Mouse (Mus musculus): ENCODE results near the gene Sec14l1. TPM values are rescaled to one million over a fixed set of nuclear protein-coding genes. Genes with fewer than 3 reads are reported as not detected.

Sec14l1 gene
- total RNA-seq, 4 experiments from 2014 or later: 221 to 238 (median 233) TPM

DNA sequence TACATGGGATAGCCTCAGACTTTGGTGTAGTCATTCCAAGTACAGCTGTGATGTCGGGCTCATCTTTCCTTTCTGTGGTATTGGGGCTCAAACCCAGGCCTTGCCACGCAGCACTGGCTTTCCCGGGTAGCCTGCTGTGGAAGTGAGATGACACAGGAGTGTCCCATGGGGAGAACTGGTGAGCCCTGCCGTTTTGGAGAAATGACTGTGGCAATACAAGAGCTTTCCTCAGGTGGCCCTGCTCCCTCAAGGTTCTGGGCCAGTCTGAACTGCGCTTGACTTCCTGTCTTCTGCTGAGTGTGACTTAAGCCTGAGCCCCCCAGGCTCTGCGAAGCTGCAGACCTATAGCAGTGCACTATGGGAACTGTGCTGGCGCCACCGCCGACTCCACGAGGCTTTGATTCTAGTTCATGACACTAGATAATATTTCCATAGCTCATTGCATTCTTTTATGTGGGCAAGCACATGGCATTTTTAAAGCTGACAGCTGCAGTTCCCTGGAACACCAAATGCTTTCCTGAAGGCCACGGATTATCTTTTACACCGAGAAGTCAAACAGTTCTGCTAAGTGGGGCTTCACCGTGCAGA, 12.4 kb downstream of the Sec14l1 start:
- DNase-seq (ENCODE audit: low spot score in 2 of 2): peak in 1 of 2 experiments; percentile 68

DNA sequence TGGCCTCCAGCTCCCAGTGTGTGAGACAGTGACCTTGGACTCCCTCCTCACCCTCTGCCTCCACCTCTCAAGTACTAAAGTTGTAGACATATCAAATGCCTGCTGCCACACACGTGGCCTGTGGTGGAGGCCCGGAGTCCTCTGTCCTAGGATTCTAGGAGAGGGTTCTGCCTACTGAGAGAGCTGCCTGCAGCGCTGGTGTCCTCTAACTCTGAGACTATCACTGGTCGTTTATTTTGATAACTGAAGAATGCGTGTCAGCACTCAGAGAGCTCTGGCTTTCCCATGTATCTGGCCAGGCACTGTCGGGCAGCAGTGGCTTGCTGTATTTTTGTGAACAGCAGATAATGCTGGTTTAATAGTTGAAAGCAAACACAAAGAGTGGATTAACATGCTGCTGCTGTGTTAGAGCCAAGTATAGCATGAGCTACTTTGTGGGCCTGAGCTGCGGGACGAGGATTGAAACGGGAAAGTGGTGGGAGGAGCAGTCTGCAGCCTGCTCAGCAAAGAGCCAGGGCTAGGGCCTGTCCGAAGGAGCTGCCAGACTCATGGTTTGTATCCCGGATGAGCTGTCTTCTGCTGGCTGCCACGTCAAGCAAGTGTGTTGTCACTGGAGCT, 13.1 kb downstream of the Sec14l1 start:
- no peak for DNase-seq (ENCODE audit: low spot score in 2 of 2)

DNA sequence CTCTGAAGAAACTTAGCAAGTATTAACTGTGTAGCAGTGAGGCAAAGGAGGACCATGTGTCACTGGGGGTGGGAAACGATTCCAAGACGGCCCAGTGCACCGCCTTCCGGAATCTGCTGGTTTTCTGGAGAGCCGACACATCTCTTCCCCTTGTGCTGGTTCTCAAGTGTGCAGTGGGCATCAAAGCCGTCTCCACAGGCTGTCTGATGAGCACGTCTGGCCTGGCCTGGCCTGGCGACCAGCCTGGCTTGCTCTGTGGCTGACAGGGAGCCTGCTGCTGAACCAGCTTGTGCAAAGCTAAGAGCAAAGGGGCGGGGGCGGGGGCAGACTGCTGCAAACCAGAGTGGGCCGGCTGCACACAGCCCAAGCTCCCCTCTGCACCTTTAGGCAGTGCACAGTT, 14.5 kb downstream of the Sec14l1 start:
- DNase-seq (ENCODE audit: low spot score in 2 of 2): no peak

DNA sequence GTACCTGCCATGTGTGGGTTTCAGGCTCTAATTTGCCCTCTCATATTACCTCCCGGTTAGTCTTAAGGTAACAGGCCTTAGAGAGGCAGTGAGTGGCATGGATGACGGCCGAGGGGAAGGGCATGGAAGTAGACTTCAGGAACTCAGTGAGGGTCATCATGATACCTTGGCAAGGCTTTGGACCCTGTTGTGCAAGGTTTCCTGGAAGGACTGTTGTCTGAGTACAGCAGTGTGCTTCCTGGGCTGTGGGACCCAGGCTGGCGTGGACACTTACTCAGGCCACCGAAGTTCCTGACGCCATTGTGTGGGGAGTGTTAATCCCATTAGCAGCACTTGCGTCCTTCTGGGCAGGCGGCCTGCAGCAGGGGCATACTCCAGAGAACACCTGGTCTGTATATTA, 15.1 kb downstream of the Sec14l1 start:
- DNase-seq (ENCODE audit: low spot score in 2 of 2): no peak

DNA sequence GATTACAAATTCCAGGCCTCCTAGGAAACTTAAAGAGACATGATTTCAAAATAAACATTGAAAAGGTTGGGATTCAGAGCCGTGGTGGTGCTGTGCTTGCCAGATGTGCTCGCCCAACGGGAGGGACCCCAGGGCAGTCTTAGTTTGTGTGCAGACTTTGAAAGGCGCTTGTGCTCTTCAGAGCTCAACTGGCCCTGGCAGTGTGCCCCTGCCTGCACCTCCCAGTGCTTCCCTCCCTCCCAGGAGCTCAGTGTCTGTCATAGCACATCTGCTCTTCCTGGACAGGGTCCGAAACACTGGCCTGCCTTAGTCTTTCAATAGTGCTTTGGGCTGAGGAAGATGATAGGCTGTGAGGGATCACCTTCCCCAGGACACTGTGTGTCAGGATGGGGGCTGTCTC, 15.9 kb downstream of the Sec14l1 start:
- no peak for DNase-seq (ENCODE audit: low spot score in 2 of 2)

DNA sequence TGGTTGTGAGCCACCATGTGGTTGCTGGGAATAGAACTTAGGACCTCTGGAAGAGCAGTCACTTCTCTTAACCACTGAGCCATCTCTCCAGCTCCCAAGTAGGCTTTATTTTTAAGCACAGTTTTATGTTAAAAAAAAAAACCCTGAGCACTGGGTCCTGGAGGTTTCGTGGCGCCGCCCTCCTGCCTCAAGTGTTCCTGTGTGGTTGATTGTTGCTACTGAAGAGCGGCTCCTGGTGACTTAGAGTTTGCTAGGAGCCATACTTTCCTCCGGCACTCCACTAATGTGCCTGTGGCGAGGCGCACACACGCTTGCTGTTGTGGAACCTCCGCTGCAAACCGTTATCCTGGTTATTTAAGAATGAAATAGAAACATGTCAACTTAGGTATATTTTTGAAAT, 16.5 kb downstream of the Sec14l1 start:
- DNase-seq (ENCODE audit: low spot score in 2 of 2): no peak

DNA sequence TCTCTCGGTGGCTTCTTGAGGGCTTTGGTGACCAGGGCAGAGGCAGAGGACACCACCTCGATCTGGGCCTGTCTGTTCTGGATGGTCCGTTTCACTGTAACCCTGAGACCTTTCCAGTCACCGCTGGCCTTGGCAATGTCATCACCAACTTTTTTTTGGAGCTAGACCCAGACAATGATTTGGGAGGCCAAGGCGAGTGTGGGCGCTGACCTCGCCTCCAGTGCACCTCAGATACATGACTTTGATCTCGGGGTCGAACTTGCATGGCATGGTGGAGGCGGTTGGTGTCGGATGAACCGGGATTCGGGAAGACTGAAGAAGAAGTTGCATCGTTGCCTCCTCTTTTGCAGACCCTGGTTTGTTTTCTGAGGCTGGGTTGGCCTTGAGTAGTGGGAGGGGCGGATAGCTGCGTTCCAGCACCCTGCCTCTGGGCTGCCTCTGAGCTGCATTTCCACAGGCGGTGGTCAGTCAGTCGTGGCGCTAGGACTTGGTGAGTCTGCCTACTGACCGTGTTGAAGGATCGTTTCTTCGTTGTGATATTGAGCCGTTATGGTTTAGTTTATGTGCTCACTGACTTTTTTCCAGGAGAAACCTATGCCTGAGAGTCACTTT, 19.9 kb downstream of the Sec14l1 start:
- no peak for DNase-seq (ENCODE audit: low spot score in 2 of 2)

DNA sequence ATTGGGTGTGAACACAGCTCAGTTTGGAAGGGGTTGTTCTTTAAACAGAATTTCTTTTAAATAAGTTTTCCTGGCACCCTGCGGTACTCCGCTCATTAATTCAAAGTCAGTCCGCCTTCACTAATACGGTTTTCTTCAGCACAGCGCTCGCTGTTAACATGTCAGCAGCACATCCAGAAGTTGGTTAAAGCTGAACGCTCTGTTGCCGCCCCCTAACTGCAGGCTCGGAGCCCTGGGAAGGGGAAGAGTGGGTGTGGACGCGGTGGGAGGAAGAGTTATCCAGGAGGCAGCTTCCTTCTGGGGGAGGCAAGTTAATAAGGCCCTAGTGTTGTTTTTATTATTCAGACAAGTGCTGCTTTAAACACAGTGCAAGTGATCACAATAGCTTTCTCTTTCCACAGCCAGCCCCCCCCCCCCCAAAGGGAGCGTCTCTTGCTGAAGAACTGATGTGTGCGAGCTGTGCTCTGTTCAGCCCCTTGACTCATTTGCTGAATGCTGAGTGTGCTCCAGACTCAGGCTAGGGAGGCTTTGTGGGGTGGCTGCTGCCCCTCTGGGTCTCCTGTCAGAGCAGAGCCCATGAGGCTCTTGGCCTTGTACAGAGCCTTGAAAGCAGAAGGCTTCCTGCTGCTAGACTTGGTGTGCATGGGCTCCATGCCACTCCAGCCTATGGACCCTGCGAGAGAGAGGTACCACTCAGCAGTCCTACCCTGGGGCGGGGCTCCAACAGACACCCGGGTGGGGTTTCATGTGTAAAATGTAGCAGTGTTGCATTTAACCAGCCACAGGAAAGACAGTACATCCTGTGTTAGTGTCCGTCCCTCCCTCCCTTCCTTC, 20.7 kb downstream of the Sec14l1 start:
- no peak for DNase-seq (ENCODE audit: low spot score in 2 of 2)

DNA sequence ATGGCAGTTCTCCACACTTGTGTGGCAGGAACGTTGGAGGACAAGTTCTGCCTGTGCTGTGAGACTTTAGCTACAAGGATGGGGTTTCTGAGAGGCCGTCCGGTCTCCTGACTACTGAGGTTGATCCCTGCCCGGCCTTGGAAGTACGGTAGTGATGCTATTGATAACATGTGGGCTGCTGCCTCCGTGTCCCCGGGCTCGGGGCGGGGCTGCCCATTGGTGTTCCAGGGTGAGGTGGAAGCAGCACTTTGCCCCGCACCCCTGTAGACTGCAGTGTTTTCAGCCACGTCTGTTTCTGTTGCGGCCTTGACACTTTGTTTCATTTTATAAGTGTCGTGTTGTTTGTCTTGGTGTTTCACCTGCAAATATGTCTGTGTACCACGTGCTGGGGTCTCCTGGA, 21.9 kb downstream of the Sec14l1 start:
- DNase-seq (ENCODE audit: low spot score in 2 of 2): no peak

DNA sequence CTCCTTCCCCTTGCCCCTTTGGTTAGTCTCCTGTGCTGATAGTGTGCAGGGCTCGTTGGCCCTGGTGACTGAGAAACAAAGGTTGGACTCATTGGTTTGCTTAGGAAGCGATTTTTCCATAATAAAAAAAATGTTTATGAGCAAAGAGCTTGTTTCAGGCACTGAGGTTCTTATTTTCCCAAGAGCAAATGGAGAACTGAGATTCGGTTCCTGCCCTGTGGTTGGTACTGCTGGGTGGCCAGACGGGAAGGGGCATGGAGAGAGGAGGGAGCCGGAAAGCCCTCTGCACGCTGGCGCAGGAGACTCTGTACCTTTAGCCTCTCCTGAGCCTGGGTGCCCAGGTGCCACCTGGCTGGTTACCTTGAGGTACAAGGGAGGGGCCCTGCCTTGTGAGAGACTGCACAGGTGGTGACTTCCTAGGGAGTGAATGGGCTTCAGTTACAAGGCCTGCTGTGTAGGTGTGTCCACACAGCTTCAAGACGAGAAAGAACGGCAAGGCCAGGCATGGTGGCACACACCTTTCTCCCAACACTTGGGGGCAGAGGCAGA, 23.3 kb downstream of the Sec14l1 start:
- DNase-seq (ENCODE audit: low spot score in 2 of 2): no peak

DNA sequence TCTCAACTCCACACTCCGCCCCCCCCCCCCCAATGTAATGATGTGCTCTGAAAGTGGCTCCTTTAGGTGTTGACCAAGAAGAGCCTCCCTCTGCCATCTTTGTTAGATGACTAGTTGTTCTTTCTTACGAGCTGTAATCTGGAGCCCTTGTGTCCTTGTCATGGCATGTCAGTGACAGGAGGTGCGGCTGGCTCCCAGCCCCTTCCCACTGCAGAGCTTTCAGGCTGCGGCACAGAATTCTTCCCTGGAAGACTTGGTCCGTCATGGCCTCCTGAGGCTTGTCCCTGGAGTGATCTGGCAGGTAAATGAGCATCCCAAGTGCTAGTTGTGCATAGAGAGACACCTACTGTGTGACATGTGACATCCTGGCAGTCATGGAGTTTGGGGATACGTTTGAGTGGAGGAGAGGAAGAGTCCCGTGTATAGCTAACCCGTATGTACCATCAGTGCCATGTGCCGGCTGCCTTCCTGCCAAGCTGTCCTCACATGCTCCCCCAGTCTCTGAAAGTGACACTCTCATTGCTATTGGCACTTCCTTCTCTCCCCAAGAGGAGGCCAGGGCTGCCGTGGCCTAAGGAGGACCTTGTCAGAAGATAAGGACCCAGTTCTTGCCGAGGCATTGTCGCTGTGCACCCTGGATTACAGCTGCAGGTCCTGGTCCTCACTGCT, 24.0 kb downstream of the Sec14l1 start:
- DNase-seq (ENCODE audit: low spot score in 2 of 2): no peak

DNA sequence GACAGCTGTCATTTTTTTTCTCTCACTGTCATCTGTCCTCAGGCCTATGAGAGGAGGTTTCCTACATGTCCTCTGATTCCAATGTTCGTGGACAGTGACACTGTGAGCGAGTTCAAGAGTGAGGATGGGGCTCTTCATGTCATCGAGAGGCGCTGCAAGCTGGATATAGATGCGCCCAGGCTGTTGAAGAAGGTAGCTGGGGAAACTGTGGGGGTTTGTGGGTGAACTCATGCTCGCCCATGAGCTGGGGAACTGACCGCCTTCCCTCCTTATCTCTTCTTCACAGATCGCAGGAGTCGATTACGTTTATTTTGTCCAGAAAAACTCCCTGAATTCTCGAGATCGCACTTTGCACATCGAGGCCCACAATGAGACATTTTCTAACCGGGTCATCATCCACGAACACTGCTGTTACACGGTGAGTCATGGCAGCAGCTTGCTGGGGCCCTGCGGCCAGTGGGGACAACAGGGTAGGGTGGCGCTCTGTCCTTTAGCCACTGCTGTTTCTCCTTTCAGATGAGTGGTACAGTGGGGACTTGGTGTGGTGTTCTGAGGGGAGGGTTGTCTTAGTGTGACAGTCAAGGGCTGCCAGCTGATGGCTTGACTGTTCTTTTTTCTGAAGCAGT, 26.5 kb downstream of the Sec14l1 start:
- no peak for DNase-seq (ENCODE audit: low spot score in 2 of 2)

DNA sequence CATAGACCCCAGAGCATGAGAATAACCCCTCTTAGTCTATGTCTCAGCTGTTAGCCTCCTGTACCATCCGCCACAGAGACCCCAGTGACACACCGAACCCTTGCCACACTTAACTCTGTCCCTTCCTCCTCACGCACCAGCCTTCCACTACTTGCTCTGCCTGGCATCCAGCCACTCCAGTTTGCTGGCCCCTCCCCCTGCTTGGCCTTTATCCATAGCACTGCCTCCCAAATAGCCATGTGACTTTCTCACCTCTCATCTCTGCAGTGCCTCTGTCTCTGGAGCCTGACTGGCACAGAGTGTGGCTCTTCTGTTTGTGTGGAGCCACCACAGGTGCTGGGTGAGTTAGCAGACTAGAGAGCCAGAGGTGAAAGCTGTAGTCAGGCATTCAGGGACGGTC, 27.5 kb downstream of the Sec14l1 start:
- no peak for DNase-seq (ENCODE audit: low spot score in 2 of 2)

DNA sequence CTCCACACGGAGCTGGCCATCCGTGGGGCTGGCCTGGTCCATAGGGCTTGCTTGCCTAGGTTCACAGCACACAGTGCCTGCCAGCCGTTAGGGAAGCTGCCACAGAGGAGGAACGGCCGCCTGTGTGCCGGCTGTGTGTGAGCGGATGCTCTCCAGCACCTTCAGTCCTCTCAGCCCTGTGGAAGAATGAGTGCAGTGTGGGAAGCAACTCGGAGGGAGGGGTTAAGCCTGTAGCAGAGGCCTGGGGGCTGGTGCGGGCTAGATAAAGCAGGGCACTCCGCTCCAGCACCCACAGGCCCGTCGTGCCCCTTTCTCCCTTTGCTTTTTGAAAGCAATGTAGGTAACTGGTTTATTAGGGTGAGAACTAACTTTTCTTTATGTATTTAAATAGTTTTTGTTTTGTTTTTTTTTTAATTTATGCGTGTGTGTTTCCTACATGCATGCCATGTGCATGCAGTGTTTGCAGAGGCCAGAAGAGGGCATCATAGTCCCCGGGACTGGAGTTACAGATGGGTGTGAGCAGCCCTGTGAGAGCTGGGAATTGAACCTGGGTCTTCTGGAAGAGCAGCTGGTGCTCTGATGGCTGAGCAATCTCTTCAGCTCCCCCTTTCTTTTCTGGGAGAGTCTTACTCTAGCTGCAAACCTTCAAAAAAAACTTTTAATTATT, 30.6 kb downstream of the Sec14l1 start:
- no peak for DNase-seq (ENCODE audit: low spot score in 2 of 2)

DNA sequence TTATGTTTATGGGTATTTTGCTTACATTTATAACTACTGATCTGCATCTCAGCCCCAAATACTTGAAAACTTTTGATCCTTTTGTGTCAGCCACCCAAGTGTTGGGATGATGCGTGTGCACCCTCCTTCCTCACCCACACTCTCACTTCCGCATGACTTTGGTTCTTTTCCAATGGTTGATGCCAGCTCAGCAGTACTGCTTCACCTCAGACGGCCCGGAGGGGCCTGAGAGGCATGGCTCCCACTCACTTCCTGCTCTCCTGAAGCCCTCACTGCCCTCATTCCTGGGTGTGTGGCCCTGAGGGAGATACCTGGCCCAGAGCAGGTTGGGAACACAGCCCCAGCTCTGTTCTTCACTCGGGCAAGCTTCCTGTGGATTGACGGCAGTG, 31.1 kb downstream of the Sec14l1 start:
- no peak for DNase-seq (ENCODE audit: low spot score in 2 of 2)

DNA sequence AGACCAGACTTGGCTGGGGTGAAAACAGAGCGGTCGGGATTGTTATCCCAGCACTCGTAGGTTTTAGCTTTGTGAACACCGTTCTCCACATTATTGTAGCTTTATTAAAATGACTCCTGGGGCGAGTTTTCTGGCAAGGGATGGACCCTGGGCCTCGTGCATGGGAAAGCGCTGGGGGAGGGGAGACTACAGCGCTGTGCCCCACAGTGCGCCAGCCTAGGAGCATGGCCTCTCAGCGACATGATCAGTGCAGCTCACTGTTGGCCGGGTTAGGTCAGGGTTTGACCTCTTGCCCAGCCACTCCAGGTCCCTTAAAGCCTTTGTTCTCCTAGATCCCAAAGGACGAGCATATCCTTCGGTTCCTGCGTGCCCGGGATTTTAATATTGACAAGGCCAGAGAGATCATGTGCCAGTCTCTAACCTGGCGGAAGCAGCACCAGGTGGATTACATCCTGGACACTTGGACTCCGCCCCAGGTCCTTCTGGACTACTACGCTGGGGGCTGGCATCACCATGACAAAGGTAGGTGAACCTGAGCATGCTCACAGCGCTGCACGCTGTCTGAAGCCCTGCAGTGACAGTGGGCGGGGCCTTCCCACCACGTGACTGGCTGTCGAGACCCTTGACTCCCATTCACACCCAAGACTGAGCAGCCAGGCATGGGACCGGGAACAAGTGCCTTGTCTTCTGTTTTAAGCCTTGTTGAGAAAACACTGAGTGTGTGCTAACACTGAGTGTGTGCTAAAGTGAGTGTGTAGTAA, 32.0 kb downstream of the Sec14l1 start:
- no peak for DNase-seq (ENCODE audit: low spot score in 2 of 2)

DNA sequence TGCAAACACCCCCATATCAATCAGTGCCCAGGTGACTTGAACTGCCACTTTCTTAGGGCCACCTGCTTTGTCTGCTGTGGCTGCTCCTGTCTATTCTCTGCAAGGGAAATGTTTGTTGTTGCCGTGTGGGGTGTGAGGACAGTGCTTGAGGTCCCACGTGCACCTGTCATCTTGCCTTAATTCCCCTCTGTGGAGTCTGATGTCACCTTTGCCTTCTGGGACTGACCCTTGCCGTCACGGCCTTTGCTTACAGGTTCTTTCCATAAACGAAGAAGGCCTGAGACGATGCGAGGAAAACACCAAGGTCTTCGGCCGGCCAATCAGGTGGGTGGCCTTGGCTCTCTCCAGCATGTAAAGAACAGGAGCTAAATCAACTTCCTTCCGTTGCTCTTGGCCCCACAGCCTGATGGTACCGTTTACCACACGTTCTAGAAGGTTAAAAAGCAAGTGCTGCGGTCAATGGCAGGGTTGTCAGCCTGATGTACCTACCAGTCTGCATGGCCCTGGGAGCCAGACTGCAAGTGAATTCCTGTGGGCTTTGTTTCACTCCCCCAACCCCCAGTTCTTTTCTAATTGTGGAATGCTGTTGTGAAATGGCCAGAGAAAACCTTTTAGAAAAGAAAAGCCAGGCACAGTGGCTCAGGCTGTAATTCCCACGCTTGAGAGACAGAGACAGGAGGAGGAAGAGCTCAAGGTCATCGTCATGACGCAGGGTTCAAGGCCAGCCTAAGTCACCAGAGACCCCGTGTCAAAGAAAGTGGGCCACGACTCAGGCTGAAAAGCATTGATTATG, 34.1 kb downstream of the Sec14l1 start:
- DNase-seq (ENCODE audit: low spot score in 2 of 2): no peak

DNA sequence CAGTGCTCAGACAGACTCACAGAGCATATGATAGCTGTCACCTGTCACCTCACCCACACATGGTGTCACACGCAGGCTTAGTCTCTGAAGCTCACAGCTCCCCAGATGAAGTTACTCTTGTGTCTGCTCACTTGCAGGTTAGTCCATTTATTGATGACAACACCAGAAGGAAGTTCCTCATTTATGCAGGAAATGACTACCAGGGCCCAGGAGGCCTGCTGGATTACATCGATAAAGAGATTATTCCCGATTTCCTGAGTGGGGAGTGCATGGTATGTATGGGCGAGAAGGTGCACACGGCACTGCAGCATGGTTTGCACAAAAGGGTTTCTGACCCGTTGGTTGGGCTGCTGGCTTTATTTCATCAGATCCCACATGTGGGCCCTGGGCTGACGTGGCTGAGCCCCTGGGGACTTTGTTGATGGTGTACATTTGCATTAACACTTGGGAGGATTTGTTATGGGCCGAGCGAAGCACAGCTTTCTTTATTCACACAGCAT, 35.5 kb downstream of the Sec14l1 start:
- no peak for DNase-seq (ENCODE audit: low spot score in 2 of 2)

DNA sequence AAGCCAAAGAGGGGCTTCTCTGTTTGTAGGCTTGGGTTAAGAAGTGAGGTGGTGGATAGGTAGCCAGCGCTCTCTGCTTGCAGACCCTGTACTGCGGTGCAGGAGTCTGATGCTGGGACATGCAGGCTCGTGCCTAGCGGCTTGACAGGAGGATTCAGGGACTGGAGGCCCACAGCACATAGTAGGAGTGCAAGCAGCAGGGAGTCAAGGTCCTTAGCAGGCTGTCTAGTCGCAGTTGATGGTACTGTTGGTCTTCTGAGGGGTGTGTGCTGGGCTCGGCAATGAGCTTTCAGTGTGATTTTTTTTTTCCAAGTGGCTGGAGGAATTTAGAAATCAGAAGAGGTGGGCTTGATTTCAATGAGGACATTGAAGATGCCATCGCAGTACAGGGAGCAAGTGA, 36.5 kb downstream of the Sec14l1 start:
- no peak for DNase-seq (ENCODE audit: low spot score in 2 of 2)
